Mouse (Mus musculus) erythroblast, embryonic 14.5 days (primary cell): ENCODE data around the gene Crebl2. TPM values are rescaled to one million over a fixed set of nuclear protein-coding genes. Genes with fewer than 3 reads are reported as not detected.

Experiments used
- H3K27me3 ChIP-seq: 2 replicates; pipeline ENCODE4 v1.6.1; 2012; ENCODE audit warnings: inconsistent platforms; ENCODE audit not compliant: control insufficient read depth
- H3K36me3 ChIP-seq: 2 replicates; pipeline ENCODE4 v1.6.1; 2012; ENCODE audit warnings: mild to moderate bottlenecking, inconsistent platforms; ENCODE audit not compliant: control insufficient read depth
- H3K4me1 ChIP-seq: 2 replicates; pipeline ENCODE4 v1.6.1; 2012; ENCODE audit warnings: inconsistent platforms; ENCODE audit not compliant: control insufficient read depth
- H3K4me3 ChIP-seq: replicated peaks from 2 replicates; pipeline ENCODE3; 2012; ENCODE audit warnings: moderate library complexity, mild to moderate bottlenecking, inconsistent platforms
- H3K9me3 ChIP-seq: 2 replicates; pipeline ENCODE4 v1.6.1; 2012; ENCODE audit warnings: low read length, inconsistent platforms, mixed read lengths; ENCODE audit not compliant: control insufficient read depth
- GATA1 ChIP-seq: IDR thresholded peaks from 2 replicates; pipeline ENCODE4 v1.6.1; 2012; ENCODE audit warnings: low read length, inconsistent platforms, mixed read lengths
- TAL1 ChIP-seq: IDR thresholded peaks from 3 replicates; pipeline ENCODE4 v1.6.1; 2012; ENCODE audit warnings: low read length, inconsistent platforms, mixed read lengths
- polyA plus RNA-seq: library from polyadenylated mRNA; stranded (reverse); fragments of >175 nt; gene quantifications from 2 replicates; pipeline ENCODE4 v1.2.3, GENCODE M21; 2012

The Crebl2 gene
- polyA plus RNA-seq, 1 experiment = 0.24 TPM

DNA sequence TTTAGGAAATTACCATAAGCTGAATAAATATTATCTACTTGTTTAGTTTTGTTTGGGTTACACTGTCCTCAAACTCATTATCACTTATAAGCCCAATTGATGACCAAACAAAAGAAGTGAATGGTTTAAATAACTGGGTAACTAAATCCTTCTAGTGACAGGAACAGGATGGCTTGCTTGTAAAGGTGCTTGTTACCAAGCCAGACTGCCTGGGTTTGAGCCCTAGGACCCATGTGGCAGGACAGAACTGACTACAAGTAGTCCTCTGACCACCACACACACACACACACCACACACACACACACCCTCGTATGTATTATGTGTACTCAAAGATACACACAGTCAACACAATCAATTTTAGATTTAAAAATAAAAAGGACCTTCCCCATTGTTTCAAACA lies 59.8 kb downstream of the Crebl2 start:
- TF ChIP-seq GATA1 (no peak), TAL1 (no peak)
- Histone ChIP-seq H3K9me3 (no peaks in the 10 kb centered on the region), H3K4me3 (no peak overlapping the region), H3K36me3 (no peaks in the 10 kb centered on the region), H3K4me1 (no peaks in the 10 kb centered on the region; the same call in 1 of the 2 replicates), H3K27me3 (peaks cover 34% of the 10 kb centered on the region)

DNA sequence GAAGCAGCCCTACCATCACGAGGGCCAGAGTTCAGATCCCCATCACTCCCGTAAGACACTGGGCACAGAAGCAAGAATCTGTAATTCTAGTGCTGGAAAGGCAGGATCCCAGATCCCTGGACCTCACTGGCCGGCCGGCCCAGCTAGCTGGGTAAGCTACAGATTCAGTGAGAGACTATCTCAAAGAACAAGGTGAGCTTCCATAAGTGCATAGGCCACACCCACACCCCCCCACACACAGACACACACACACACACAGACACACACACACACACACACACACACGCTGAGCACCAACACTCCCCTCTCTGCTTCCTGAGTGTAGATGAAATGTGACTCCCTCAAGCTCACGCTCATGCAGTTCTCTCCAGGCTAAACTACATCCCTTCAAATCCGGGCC lies 60.5 kb downstream of the Crebl2 start:
- Histone ChIP-seq H3K36me3 (no peaks in the 10 kb centered on the region), H3K27me3 (peaks cover 34% of the 10 kb centered on the region), H3K9me3 (no peaks in the 10 kb centered on the region), H3K4me3 (no peak overlapping the region), H3K4me1 (no peaks in the 10 kb centered on the region; the same call in 1 of the 2 replicates)
- no peak for TF ChIP-seq GATA1
- no peak for TF ChIP-seq TAL1

DNA sequence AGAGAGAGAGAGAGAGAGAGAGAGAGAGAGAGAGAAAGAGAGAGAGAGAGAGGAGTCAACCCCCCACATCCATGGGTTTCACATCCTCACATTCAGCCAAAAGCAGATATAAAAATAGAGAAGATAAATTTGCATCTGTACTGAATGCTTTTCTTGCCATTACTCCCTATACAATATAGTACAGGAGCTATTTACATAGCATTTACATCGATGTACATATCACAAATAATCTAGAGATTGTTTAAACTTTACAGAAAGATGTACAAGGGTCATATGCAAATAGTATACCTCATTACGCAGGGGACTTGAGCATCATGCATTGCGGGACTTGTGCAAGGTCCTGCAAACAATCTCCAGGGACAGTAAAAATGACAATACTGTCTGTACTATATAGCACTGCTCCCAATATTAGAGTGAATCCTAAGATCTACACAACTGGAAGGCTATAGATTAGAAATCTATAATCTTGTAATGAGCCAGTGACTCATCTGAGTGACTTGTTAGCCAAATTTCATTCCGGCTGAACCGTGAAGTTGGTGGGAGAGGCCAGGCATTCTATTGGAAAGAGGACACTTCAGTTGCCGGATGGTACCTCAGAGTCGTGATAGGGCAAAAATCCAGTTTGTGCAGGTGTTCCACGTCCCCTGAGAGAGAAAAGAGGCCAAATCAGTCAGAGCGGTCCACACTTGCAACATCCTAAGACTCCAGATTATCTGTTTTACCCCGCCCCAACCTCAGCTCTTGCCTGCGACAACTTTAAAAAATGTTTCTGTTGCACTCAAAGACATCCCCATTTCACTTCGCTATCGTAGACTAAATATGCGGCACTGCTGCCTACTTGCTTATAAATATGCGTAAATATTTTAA lies 66.8 kb downstream of the Crebl2 start:
- Histone ChIP-seq H3K4me1 (peaks cover 44% of the 10 kb centered on the region), H3K27me3 (no peaks in the 10 kb centered on the region), H3K4me3 (peak overlapping the region; percentile 97), H3K36me3 (no peaks in the 10 kb centered on the region), H3K9me3 (no peaks in the 10 kb centered on the region)
- TF ChIP-seq GATA1 = no peak
- no peak for TF ChIP-seq TAL1

DNA sequence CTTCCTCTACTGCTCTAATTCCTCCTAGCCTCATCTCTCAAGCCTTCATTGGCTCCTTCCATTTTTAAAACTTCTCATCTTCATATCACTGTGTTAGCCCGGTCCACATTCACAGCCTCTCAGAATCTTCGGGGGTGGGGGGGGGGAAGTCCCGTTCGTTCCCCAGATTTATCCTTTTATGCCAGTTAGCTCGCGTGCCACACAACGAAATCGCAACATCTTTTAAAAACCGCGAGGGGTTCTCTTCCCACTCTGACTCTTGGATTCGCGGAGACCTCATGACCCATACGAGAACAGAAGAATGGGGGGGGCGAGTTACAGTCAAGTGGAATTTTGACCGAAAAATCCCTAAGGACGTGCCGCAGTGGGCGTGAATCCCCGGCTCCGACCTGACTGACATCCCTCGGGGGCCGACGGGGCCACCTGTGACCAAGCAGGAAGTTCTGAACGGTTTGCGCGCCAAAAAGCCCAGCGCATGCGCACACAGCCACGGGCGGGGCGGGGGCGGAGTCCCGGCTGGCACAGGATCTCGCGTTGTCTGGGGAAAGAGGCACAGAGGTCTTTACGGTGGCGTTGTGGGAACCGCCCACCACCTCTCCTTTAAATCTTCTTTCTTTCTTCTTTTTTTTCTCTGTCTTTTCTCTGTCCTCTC lies 67.6 kb downstream of the Crebl2 start:
- H3K9me3 ChIP-seq = no peaks in the 10 kb centered on the region
- no peak for TF ChIP-seq TAL1
- TF ChIP-seq GATA1 = no peak

DNA sequence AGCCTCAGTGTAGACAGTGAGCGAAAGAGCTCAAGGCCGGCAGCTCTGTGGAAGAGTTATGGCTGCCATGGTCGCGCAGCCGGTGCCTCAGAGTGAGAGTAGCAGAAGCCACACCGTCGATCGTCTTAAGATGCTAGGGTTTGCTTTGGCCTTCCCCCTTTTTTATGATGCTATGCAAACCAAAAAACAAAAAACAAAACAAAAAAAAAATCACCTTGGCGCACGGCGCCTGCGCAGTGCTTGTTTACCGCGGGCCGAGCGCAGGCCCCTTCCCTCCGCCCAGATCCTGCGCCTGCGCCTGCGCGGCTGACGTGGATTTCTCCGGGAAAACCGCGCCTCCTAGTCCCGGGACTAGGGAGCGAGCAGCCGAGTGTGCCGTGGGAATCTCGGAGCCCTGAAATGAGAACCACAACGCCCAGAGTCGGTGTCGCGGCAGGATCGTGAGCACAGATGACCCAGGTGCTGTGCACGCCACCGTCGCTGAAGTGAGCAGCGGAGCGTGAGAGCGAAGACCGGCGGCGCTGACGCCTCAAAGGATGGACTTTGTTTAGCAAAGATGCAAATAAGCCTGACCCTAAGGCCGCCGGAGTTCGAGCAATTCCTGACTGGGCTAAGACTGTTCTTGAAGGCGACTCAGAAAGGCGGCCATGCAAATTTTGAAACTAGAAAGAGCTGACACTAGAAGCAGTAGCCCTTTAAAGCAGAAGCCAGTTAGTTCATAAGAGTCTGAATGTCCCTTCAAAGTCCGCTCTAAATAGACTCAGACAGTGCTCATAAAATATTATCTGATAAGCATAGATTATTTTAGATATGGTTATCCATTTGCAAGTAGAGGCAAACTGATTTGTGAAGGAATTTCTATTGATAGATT lies 68.4 kb downstream of the Crebl2 start, which contains the start of gene Gpr19:
Gene Gpr19 (minus strand): TSS at position 484 of the 871 bp plus-strand sequence.
- H3K9me3 ChIP-seq = no peaks in the 10 kb centered on the region
- peaks cover 51% of the 10 kb centered on the region for H3K4me1 ChIP-seq
- H3K27me3 ChIP-seq = no peaks in the 10 kb centered on the region
- TF ChIP-seq GATA1 (no peak), TAL1 (no peak)
- H3K4me3 ChIP-seq = peak within 1 kb of the TSS; percentile 97
- no peaks in the 10 kb centered on the region for H3K36me3 ChIP-seq

More for the DNA sequence above, 67.6 kb downstream of the Crebl2 start:
- Histone ChIP-seq H3K27me3 (no peaks in the 10 kb centered on the region), H3K4me1 (peaks cover 49% of the 10 kb centered on the region), H3K36me3 (no peaks in the 10 kb centered on the region), H3K4me3 (peak overlapping the region; percentile 97)

DNA sequence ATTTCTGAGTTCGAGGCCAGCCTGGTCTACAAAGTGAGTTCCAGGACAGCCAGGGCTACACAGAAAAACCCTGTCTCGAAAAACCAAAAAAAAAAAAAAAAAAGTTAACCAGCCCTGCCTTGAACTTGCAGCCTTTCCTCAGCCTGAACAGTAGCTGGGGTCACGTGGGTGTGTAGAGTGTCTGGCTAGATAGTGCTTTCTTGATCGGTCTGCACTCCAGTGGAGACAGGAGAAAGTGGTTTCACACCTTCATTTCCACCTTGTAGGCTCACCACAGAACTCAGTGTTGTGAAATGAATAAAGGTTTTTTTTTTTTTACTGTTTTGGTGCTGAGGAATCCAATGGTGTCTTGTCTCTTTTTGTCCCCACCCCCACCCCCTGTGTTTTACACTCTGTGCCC lies 73.4 kb downstream of the Crebl2 start:
- Histone ChIP-seq H3K4me1 (peaks cover 47% of the 10 kb centered on the region), H3K27me3 (no peaks in the 10 kb centered on the region), H3K36me3 (no peaks in the 10 kb centered on the region), H3K4me3 (no peak overlapping the region), H3K9me3 (peaks cover 5% of the 10 kb centered on the region)
- TF ChIP-seq TAL1 (no peak), GATA1 (no peak)

DNA sequence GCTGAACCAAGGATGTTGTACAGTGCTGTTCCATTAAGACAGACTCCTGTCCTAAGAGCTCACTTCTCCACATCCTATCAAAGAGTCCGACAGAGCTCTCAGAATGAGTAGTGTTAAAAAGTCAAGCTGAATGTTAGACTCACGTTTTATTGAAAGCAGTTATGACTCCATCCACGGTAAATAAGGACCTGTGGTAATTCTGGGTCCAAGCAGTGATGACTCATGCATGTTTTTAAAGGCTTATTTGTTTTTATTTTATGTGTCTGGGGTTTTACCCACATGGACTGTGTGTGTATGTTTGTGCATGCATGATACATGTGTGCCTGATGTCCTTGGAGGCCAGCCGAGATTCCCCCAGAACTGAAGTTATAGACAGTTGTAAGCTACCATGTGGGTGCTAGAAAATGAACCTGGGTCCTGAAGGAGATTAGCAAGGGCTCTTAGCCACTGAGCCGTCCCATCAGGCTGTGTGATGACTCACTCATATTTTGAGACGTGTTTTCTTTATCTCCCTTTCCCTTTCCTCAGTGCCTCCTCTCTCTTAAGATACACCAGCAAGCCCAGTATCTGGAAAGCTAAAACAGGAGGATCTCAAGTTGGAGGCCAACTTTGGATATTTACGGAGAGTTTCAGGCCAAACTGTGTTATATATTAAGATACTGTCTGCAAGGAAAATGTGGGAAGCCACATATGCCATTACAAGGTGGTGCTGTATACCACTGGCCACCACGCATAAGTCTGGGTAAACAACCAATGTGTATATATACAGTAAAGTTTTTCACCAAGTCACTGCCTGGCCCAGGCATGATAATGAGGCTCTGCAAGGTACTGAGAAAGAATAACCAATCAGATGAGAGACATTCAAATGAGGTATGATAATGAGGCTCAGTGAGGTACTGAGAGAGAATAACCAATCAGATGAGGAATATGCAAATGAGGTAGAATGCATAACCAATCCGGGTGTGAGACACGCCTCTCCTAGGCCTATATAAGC lies 74.2 kb downstream of the Crebl2 start:
- peaks cover 41% of the 10 kb centered on the region for H3K4me1 ChIP-seq
- H3K4me3 ChIP-seq = no peak overlapping the region

DNA sequence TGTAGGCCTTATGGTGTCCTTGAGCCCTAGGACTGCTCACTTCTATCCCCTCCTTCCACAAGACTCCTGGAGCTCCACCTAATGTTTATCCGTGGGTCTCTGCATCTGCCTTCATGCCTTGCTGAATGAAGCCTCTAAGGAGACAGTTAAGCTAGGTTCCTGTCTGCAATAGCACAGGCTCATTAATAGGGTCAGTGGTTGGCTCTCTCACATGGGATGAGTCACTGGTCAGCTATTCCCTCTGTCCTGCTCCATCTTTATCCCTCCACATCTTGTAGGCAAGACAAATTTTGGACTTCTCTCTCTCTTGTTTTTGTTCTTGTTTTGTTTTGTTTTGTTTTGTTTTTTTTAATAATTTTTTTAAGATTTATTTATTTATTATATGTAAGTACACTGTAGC lies 75.9 kb downstream of the Crebl2 start:
- H3K9me3 ChIP-seq = peaks cover 5% of the 10 kb centered on the region
- H3K4me3 ChIP-seq = no peak overlapping the region
- H3K27me3 ChIP-seq = no peaks in the 10 kb centered on the region
- no peak for TF ChIP-seq GATA1
- no peak for TF ChIP-seq TAL1
- no peaks in the 10 kb centered on the region for H3K36me3 ChIP-seq
- H3K4me1 ChIP-seq = peaks cover 27% of the 10 kb centered on the region

More for the DNA sequence above, 74.2 kb downstream of the Crebl2 start:
- H3K27me3 ChIP-seq = no peaks in the 10 kb centered on the region
- H3K9me3 ChIP-seq = peaks cover 5% of the 10 kb centered on the region
- TF ChIP-seq GATA1 (no peak), TAL1 (no peak)
- H3K36me3 ChIP-seq = no peaks in the 10 kb centered on the region

Other genes with a start within 250 kb of the Crebl2 start
- gene Mansc1, start 197.7 kb upstream of the Crebl2 start, polyA plus RNA-seq = not detected in 2 replicates
- 2.4 and 2.7 TPM in 2 replicates for gene Borcs5, start 190.6 kb upstream of the Crebl2 start, polyA plus RNA-seq
- 0.22 and 0.52 TPM in 2 replicates for gene Dusp16, start 37.5 kb upstream of the Crebl2 start, polyA plus RNA-seq
- 0.36 and 0.61 TPM in 2 replicates for gene Gpr19, start 68.4 kb downstream of the Crebl2 start, polyA plus RNA-seq
- gene Cdkn1b, start 90.2 kb downstream of the Crebl2 start, polyA plus RNA-seq = 6.9 and 7.0 TPM in 2 replicates
- gene Apold1, start 151.6 kb downstream of the Crebl2 start, polyA plus RNA-seq = 0.01 and 0.03 TPM in 2 replicates
- gene Ddx47, start 181.5 kb downstream of the Crebl2 start, polyA plus RNA-seq = 0.84 and 0.96 TPM in 2 replicates
- 0.06 TPM in 1 of 2 replicates, not detected in the other for gene Gprc5a, start 235.5 kb downstream of the Crebl2 start, polyA plus RNA-seq